Mouse (Mus musculus): ENCODE measurements around the gene Hoxb13.

Hoxb13 gene

DNA sequence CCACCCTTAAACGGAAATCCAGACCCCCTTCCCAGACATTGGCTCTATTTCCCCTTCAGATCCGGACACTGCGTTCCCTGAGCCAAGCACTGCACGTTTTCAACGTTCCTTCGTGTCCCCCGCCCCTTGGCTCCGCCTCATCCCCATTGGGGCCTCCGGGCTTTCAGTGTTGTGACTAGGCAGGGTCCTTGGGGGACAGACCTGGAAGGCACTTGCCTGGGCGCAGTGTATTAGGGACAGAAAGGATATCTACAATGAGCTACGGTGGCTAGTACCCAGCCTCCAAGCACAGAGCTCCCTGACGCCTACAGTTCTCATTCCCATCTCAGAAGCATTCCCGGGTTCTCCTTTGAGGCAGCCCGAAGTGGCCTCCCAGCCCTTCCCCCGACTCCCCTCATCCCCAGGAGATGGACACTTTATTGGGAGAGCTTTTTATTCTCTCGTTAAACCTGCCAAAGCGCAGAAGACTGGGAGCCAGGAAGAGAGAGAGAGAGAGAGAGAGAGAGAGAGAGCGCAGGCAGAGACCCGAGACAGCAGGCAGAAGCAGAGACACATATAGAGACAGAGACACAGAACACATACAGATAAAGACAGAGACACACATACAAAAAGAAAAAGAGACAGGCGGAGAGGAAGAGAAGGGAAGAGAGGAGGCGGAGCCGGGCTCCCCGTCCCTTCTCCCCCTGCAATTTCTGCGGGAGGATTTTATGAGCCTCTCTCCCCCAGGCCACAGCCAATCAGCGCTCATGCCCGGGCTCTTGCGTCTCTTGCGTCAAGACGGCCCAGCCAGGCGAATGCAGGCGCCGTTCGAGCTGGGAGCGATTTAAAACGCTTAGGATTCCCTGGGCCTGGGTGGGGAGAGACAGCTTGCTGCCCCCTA is at the start of gene Hoxb13:
TSS of gene Hoxb13 (plus strand) at position 796 of the 880 bp plus-strand sequence.
- peak; percentile 29 for DNase-seq (ENCODE audit: low spot score)

- DNase-seq (ENCODE audit: low spot score) = peak; percentile 30
These were observed 48.4 kb upstream of the Hoxb13 start for GRCm38 (mm10) chr11:96145622-96146270.

GRCm38 (mm10) chr11:96147471-96147870 is 46.6 kb upstream of the Hoxb13 start:
- DNase-seq (ENCODE audit: low spot score) = no peak

GRCm38 (mm10) chr11:96164769-96165168 is 29.3 kb upstream of the Hoxb13 start:
- no peak for DNase-seq (ENCODE audit: low spot score)

GRCm38 (mm10) chr11:96168125-96168524 is 26.0 kb upstream of the Hoxb13 start:
- no peak for DNase-seq (ENCODE audit: low spot score)

DNA sequence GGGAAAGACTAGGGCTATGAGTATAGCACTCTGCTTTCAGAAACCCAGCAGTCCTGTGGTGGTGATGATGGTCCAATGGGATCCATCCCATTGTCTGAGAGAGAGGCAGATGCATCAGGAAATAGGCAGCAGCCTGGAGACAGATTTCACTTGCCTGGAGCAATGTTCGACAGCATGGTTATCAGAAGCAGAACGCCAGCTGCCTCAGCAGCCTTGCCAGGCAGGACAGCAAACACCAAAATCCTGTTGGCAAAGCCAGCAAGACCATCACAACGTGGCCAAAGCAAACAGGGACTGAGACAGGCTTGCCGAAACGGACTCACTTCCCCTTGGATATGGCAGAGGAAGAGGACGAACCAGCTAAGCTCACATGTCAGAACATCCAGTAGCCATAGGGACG is 25.1 kb upstream of the Hoxb13 start:
- DNase-seq (ENCODE audit: low spot score) = no peak

DNA sequence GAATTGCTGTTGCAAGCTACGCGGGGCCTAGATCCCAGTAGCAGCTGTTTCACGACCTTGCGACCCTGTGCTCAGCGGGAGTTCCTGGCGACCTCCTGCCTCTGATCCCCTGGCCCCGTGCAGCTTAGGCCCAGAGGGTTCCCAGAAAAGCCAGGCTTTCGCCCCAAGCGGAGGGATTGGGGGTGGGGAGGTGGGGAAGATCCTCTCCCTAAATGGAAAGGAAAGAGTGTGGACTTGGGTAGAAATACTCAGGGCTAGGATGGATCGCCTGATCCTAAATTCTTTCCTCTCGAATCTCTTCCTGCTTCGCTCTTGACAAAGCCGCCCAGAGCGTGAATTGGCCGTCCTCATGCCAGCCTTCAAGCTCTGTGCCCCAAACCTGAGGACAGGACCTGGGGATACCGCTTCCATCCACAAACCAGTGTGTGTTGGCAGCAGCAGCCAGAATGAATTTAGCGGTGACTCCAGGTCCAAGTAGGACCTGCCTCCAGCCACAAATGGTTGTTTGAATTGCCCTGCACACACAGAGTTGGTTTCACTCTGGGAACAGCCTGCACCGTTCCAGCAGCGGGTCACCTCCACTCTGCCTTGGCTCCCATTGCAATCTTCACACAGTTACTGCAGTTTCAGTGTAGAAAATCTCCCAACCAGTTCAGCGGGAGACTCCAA is 23.3 kb upstream of the Hoxb13 start:
- DNase-seq (ENCODE audit: low spot score) = no peak

- DNase-seq (ENCODE audit: low spot score) = no peak
These were observed 22.5 kb upstream of the Hoxb13 start for GRCm38 (mm10) chr11:96171601-96172000.

DNA sequence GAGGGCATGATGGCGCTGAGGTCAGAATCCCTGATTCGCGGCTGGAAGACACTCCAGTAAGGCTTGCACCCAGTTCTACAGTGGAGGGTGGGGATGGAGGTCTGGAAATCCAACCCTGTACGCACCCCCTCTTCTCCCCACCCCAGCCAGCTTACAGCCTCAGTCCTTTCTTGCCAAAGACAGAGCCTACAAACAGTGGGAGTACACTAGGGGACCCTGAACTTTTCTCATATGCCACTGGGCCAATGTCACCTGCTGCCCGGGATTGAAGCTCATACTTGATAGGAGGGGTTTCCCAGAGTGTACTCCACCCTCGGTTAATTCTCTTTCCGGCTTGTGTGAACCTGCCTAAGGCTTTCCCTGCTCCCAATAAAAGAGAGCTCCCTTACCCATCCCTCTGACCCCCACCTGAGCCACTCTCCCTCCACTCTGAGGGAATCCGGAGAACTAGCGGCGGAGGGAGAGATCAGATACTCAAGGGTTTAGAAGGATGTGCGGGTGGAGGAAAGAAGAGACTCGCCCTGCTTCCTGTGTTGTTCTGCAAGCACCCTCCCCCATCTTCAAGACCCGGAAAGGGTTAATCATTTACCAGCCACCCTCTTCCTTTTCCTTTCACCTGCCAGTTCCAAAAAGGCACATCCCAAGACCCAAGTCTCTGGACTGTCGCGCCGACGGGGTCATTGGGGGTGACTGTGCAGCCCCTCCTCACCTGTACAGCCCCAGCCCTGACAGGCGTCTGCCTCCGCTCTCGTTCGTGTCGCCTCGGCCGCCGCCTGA is 21.4 kb upstream of the Hoxb13 start:
- DNase-seq (ENCODE audit: low spot score) = no peak

DNA sequence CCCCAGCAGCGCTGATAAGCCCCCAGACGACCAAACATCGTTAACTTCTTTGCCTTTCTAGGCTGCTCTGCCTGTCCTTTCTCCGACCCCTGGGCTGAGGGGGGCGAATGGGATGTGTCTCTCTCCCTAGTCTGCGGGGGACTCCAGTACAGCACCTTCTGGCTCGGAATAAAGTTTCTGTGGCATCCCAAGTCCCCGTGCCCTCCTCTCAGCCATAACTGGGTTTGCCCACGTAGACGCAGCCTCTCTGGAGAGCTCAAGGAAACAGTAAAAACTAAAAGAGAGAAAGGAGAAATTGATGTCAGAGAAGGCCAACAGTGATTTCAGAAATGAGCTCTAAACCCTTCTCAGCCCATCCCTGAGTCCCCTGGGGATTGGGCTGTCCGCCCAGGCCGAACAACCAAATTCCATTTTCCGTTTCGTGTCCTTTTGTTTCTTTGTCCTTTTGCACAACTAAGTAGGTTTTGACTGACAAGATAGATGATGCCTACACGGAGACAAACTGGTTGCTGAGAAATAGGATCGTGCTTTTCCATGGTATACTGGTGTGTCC is 20.8 kb upstream of the Hoxb13 start:
- DNase-seq (ENCODE audit: low spot score) = no peak

- DNase-seq (ENCODE audit: low spot score) = no peak
These were observed 19.2 kb upstream of the Hoxb13 start for GRCm38 (mm10) chr11:96174881-96175280.

GRCm38 (mm10) chr11:96175511-96175910 is 18.6 kb upstream of the Hoxb13 start:
- no peak for DNase-seq (ENCODE audit: low spot score)

- DNase-seq (ENCODE audit: low spot score) = no peak
These were observed 18.1 kb upstream of the Hoxb13 start for GRCm38 (mm10) chr11:96175951-96176530.

- DNase-seq (ENCODE audit: low spot score) = no peak
These were observed 17.3 kb upstream of the Hoxb13 start for GRCm38 (mm10) chr11:96176841-96177240.

DNA sequence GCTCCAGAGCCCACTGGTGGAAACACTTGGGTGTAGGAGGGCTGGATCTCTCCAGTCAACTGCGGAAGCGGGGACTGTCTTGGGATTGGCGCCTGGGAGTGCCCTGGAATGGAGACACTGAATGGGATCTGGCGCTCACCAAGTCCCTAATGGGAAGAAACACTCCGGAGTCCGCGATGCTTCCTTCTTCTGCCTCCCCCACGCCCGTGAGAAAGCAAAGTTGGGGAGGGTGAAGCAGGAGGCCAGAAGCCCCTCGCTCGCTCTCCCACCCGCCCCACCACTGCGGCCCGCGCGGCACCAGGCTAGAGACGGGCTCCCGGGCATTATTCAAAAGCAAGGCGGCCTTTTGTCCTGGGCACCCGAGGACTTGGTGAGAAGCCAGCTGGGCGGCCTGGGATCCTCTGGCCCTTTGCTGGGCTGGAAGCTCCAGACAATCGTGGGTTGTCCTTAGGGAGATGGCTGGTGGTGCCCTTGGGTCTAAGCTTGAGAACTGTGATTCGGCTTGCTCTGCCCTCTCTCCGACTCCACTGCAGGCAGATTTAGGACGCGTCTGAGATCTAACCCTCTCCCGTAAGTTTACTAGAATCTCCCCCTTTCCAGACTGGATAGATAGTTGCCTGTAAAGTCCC is 16.5 kb upstream of the Hoxb13 start:
- no peak for DNase-seq (ENCODE audit: low spot score)

DNA sequence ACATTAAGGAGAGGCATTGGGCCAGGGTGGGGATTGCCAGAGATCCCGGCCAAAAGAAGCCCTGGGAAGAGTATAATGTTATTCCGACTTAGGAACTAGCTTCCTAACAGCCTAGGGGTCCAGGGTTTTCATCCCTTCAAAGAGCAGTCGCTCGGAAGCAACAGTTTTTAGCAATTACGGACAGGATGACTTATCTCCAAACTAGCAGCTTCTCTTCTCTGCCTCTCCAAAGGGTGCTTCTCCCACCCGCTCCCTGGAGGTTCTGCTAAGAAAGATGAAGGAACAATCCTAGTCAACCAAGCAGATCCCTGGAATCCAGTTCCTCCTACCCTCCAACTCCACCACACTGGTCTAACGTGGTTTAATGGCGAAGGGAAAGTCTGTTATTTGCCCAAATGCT is 15.8 kb upstream of the Hoxb13 start:
- DNase-seq (ENCODE audit: low spot score) = no peak

DNA sequence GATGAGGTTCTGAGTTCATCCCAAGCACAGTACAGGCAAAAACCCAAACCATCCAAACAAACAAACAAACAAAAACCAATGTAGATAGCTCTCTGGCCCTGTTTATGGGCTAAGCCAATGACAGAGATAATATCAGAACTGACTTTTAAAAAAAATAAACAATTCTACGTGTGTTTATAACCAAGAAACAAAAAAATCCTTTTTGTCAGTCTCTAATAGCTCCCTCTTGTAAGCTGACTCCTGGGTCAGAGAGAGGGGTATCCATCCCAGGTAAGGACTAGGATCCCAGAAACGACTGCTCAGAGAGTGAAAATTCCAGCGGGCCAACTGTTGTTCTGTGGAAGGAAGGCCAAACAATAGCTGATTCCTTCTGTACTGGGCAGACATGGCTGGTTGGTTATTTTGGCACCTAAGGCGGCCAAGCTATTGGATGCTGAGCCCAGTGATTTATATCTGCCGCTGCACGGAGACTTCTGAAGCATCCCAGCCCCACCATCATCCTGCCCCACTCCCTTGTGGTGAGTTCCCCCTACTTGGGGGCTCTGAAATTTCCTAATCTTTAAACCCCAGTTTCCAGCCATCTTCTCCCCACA is 15.1 kb upstream of the Hoxb13 start:
- DNase-seq (ENCODE audit: low spot score) = no peak

GRCm38 (mm10) chr11:96181061-96181460 is 13.1 kb upstream of the Hoxb13 start:
- no peak for DNase-seq (ENCODE audit: low spot score)

DNA sequence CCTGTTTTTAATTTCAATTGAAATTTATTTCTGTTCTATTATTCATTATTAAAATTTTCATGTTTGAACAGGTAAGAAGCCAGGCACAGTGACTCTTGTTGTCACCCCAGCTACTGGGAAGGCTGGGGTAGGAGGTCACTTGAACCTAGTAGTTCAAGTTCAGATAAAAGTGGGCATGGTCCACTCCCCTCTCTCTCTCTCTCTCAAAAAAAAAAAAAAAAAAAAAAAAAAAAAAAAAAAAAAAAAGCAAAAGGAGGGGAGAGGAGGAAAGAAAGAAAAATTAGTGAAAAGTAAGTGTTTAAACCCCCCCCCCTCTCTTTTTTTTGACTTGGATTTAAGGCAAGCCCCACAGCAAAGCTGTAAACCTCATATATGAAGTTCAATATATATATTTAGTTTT is 9.9 kb upstream of the Hoxb13 start:
- DNase-seq (ENCODE audit: low spot score) = no peak

DNA sequence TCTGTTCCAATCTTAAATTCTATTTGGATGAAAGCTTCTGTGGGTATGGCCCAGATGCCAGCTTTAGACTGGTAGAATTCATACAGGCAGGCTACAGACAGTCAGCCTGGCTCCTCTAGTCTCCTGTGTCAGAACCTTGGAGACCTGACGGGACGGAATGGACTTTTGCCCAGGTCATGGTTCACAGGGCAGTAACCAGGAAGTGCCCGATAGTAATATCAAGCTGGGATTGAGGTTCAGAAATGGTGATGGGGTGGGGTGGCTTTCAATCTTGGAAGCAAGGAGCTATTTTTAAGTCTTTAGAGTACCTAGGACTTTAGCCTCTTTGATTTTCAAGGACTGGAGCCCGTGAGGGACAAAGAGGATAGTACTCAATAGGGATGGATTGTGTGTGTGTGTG is 6.8 kb upstream of the Hoxb13 start:
- DNase-seq (ENCODE audit: low spot score) = no peak

All from testis, postnatal 14 days (tissue).